In genomic region chr6:134186286-134186903, GRCm38 (mm10) we compare ENCODE assay signal across 8 mouse cellular contexts.
A peak's percentile ranks its signal among the peaks of the same experiment; 100 is the strongest.
DNase-seq lines count a peak whose midpoint lies in the region; ATAC-seq and TF ChIP-seq lines count a peak whose summit lies in the region.

No protein-coding gene starts in this region.

- TF ChIP-seq CTCF in MEL (IDR thresholded peaks at IDR 0.05 in 2 of 3, conservative IDR thresholded peaks at IDR 0.05 in 1 of 3; ENCODE audit: control insufficient read depth in 1 of 3, insufficient read depth in 1 of 3, low read depth in 2 of 3, low read length in 3 of 3, poor library complexity in 1 of 3, severe bottlenecking in 1 of 3), result no peak
- no peak for TF ChIP-seq CTCF in bone marrow macrophage, adult 2 months (IDR thresholded peaks at IDR 0.05; ENCODE audit: low read depth, low read length)

- peaks cover 62 to 69% of the 10 kb centered on the region in 2 experiments for H3K4me1 ChIP-seq in MEL (ENCODE audit: control insufficient read depth in 1 of 2, insufficient read depth in 2 of 2, low read length in 2 of 2)
- H3K4me1 ChIP-seq in bone marrow macrophage, adult 2 months (ENCODE audit: control insufficient read depth, insufficient read depth, low read length), result peaks cover 37% of the 10 kb centered on the region
- H3K4me1 ChIP-seq in liver, embryonic 15.5 days (replicated peaks), result peaks cover 59% of the 10 kb centered on the region
- peaks cover 20% of the 10 kb centered on the region for H3K4me1 ChIP-seq in midbrain, embryonic 15.5 days

- H3K36me3 ChIP-seq in MEL (ENCODE audit: control insufficient read depth in 1 of 2, insufficient read depth in 2 of 2, low read length in 2 of 2), result peaks cover 0 to 79% of the 10 kb centered on the region in 2 experiments; a peak in 3 of 4 replicates
- no peaks in the 10 kb centered on the region for H3K36me3 ChIP-seq in liver, embryonic 15.5 days (replicated peaks)
- H3K36me3 ChIP-seq in midbrain, embryonic 15.5 days (replicated peaks), result no peaks in the 10 kb centered on the region

- H3K9me3 ChIP-seq in MEL (replicated peaks; ENCODE audit: insufficient read depth, low read length), result no peaks in the 10 kb centered on the region
- H3K9me3 ChIP-seq in liver, embryonic 15.5 days (replicated peaks), result no peaks in the 10 kb centered on the region
- no peaks in the 10 kb centered on the region for H3K9me3 ChIP-seq in midbrain, embryonic 15.5 days

- H3K27ac ChIP-seq in MEL (ENCODE audit: control insufficient read depth, low read depth, low read length), result peak overlapping the region; percentile 99
- H3K27ac ChIP-seq in bone marrow macrophage, adult 2 months (ENCODE audit: insufficient read depth, low read depth, low read length), result 0 out of 2 replicates have a peak overlapping the region, but pooled peaks have one; percentile 7
- H3K27ac ChIP-seq in liver, embryonic 15.5 days (replicated peaks), result peak overlapping the region; percentile 38; the same call in 1 of the 2 replicates
- no peak overlapping the region; the same call in 1 of the 2 replicates for H3K27ac ChIP-seq in midbrain, embryonic 15.5 days

- ATAC-seq in liver, embryonic 15.5 days (ENCODE audit: insufficient read depth), result 0 out of 2 replicates have a peak, but pooled peaks have one; percentile 11
- ATAC-seq in midbrain, embryonic 15.5 days (replicated peaks), result no peak

- H3K4me2 ChIP-seq in liver, embryonic 15.5 days, result no peak overlapping the region
- no peak overlapping the region for H3K4me2 ChIP-seq in midbrain, embryonic 15.5 days

- WGBS in liver, embryonic 15.5 days (ENCODE audit: insufficient replicate concordance), result 17% methylated on average over 6 of the region's 6 CpGs
- WGBS in midbrain, embryonic 15.5 days, result 78% methylated on average over 6 of the region's 6 CpGs

- H3K4me3 ChIP-seq in MEL (ENCODE audit: control insufficient read depth in 1 of 2, insufficient read depth in 1 of 2, low read depth in 2 of 2, low read length in 2 of 2), result 0 out of 4 replicates have a peak overlapping the region, but pooled peaks of 1 of the 2 experiments have one; percentile 9
- H3K4me3 ChIP-seq in bone marrow macrophage, adult 2 months (ENCODE audit: insufficient read depth, low read length), result no peak overlapping the region
- no peak overlapping the region for H3K4me3 ChIP-seq in liver, embryonic 15.5 days (replicated peaks)
- H3K4me3 ChIP-seq in midbrain, embryonic 15.5 days, result no peak overlapping the region

- peaks cover 32% of the 10 kb centered on the region for H3K79me2 ChIP-seq in MEL (ENCODE audit: control insufficient read depth, insufficient read depth, low read length, poor library complexity)

- no peaks in the 10 kb centered on the region for H3K27me3 ChIP-seq in MEL (ENCODE audit: control insufficient read depth in 1 of 2, insufficient read depth in 2 of 2, low read length in 2 of 2)
- H3K27me3 ChIP-seq in liver, embryonic 15.5 days, result no peaks in the 10 kb centered on the region
- H3K27me3 ChIP-seq in midbrain, embryonic 15.5 days (replicated peaks), result no peaks in the 10 kb centered on the region

- intact Hi-C loops in heart, postnatal 36 days (cut with DNase I), result loop anchor here (2.0 to 5.0 kb wide), 3 partner anchors 20 to 149 kb away; partner anchors contain the start of gene Etv6
- intact Hi-C loops in left cerebral cortex, postnatal 25 days (cut with DNase I), result no loop called here

- TF ChIP-seq POLR2A in MEL (IDR thresholded peaks at IDR 0.05; ENCODE audit: control insufficient read depth in 1 of 2, insufficient read depth in 1 of 2, low read depth in 1 of 2, low read length in 2 of 2, poor library complexity in 1 of 2), result peak in 1 of 2 experiments; percentile 55; a peak in 2 of 4 replicates
- TF ChIP-seq POLR2A in bone marrow macrophage, adult 2 months (IDR thresholded peaks at IDR 0.05; ENCODE audit: borderline replicate concordance, low read depth, low read length), result no peak

- peak overlapping the region; percentile 63 for H3K9ac ChIP-seq in MEL (ENCODE audit: control insufficient read depth, low read depth, low read length, poor library complexity, severe bottlenecking)
- no peak overlapping the region for H3K9ac ChIP-seq in liver, embryonic 15.5 days
- no peak overlapping the region for H3K9ac ChIP-seq in midbrain, embryonic 15.5 days

- no peak for TF ChIP-seq RAD21 in MEL (IDR thresholded peaks at IDR 0.05; ENCODE audit: low read depth, low read length)

- peak; percentile 99 to 100 for TF ChIP-seq EP300 in MEL (IDR thresholded peaks at IDR 0.05; ENCODE audit: low read depth in 1 of 2, low read length in 2 of 2)

- DNase-seq in MEL (ENCODE audit: low read depth, low spot score), result peak; percentile 97
- peak; percentile 72 to 80 for DNase-seq in heart, postnatal 36 days
- DNase-seq in cerebellum, adult 11-12 months, result no peak
- DNase-seq in right cerebral cortex, adult 18-20 months, result no peak
- no peak for DNase-seq in left cerebral cortex, postnatal 25 days (ENCODE audit: low spot score in 2 of 2)

TF ChIP-seq in MEL, 35 proteins besides CTCF, POLR2A, EP300 and RAD21:
- TF ChIP-seq CHD2 (IDR thresholded peaks at IDR 0.05; ENCODE audit: low read length), result no peak; the same call in 1 of the 2 replicates
- TF ChIP-seq ZC3H11A (IDR thresholded peaks at IDR 0.05; ENCODE audit: low read depth, low read length), result no peak
- no peak for TF ChIP-seq NRF1 (IDR thresholded peaks at IDR 0.05; ENCODE audit: insufficient read depth, low read depth, low read length, poor library complexity, severe bottlenecking)
- TF ChIP-seq KAT2A (conservative IDR thresholded peaks at IDR 0.05; ENCODE audit: low read depth, low read length), result peak; percentile 63
- TF ChIP-seq GATA1 (IDR thresholded peaks at IDR 0.05; ENCODE audit: low read depth, low read length), result peak; percentile 97
- TF ChIP-seq ZNF384 (IDR thresholded peaks at IDR 0.05; ENCODE audit: low read depth, low read length), result no peak
- TF ChIP-seq RCOR1 (IDR thresholded peaks at IDR 0.05; ENCODE audit: low read depth, low read length), result peak; percentile 68; the same call in 1 of the 2 replicates
- no peak for TF ChIP-seq USF1 (IDR thresholded peaks at IDR 0.05; ENCODE audit: low read depth, low read length)
- no peak; the same call in 1 of the 2 replicates for TF ChIP-seq SMC3 (IDR thresholded peaks at IDR 0.05; ENCODE audit: low read depth, low read length)
- peak; percentile 99 for TF ChIP-seq SIN3A (IDR thresholded peaks at IDR 0.05; ENCODE audit: low read length)
- TF ChIP-seq MYC (IDR thresholded peaks at IDR 0.05; ENCODE audit: low read depth, low read length), result no peak
- TF ChIP-seq CHD1 (IDR thresholded peaks at IDR 0.05; ENCODE audit: low read depth, low read length), result 0 out of 2 replicates have a peak, but pooled peaks have one; percentile 14
- peak; percentile 93 for TF ChIP-seq TAL1 (IDR thresholded peaks at IDR 0.05; ENCODE audit: low read length)
- TF ChIP-seq MAFK (IDR thresholded peaks at IDR 0.05; ENCODE audit: borderline replicate concordance, low read depth, low read length), result peak; percentile 77; the same call in 1 of the 2 replicates
- TF ChIP-seq TBP (IDR thresholded peaks at IDR 0.05; ENCODE audit: low read depth, low read length), result peak; percentile 69
- TF ChIP-seq TCF12 (IDR thresholded peaks at IDR 0.05; ENCODE audit: low read depth, low read length), result peak; percentile 99
- TF ChIP-seq ELF1 (IDR thresholded peaks at IDR 0.05; ENCODE audit: low read depth, low read length), result peak; percentile 65; the same call in 1 of the 2 replicates
- peak; percentile 100 for TF ChIP-seq MYB (IDR thresholded peaks at IDR 0.05; ENCODE audit: low read depth, low read length)
- no peak for TF ChIP-seq ZKSCAN1 (IDR thresholded peaks at IDR 0.05; ENCODE audit: low read depth, low read length)
- peak; percentile 82 for TF ChIP-seq MEF2A (IDR thresholded peaks at IDR 0.05; ENCODE audit: extremely low read depth, insufficient replicate concordance, low read depth, low read length, poor library complexity, severe bottlenecking)
- peak; percentile 84 for TF ChIP-seq E2F4 (IDR thresholded peaks at IDR 0.05; ENCODE audit: borderline replicate concordance, low read depth, low read length)
- peak; percentile 38 for TF ChIP-seq NELFE (IDR thresholded peaks at IDR 0.05; ENCODE audit: low read depth, low read length)
- TF ChIP-seq MXI1 (IDR thresholded peaks at IDR 0.05; ENCODE audit: low read depth, low read length), result no peak; the same call in 1 of the 2 replicates
- TF ChIP-seq BHLHE40 (IDR thresholded peaks at IDR 0.05; ENCODE audit: borderline replicate concordance, low read depth, low read length), result peak; percentile 82
- peak; percentile 70 for TF ChIP-seq HCFC1 (IDR thresholded peaks at IDR 0.05; ENCODE audit: low read depth, low read length)
- TF ChIP-seq POLR2AphosphoS2 (IDR thresholded peaks at IDR 0.05; ENCODE audit: low read length), result peak; percentile 80; the same call in 1 of the 2 replicates
- no peak for TF ChIP-seq GABPA (IDR thresholded peaks at IDR 0.05; ENCODE audit: low read depth, low read length)
- peak; percentile 90 for TF ChIP-seq JUND (IDR thresholded peaks at IDR 0.05; ENCODE audit: low read depth, low read length)
- TF ChIP-seq ZMIZ1 (IDR thresholded peaks at IDR 0.05; ENCODE audit: low read depth, low read length), result peak; percentile 53; the same call in 1 of the 2 replicates
- peak; percentile 97 for TF ChIP-seq ETS1 (IDR thresholded peaks at IDR 0.05; ENCODE audit: low read depth, low read length)
- TF ChIP-seq UBTF (IDR thresholded peaks at IDR 0.05; ENCODE audit: borderline replicate concordance, insufficient read depth, low read depth, low read length), result no peak
- TF ChIP-seq USF2 (IDR thresholded peaks at IDR 0.05; ENCODE audit: borderline replicate concordance in 1 of 2, insufficient read depth in 1 of 2, low read depth in 1 of 2, low read length in 2 of 2), result no peak

Comparison
In these comparisons a context has a peak if more than half of its experiments do, and no peak if none do; other contexts are left out.
1. DNase-seq: peak in MEL (single experiment) and heart, postnatal 36 days (2 of 2); none in cerebellum, adult 11-12 months (single experiment), right cerebral cortex, adult 18-20 months (single experiment) and left cerebral cortex, postnatal 25 days (0 of 2).